Mouse (Mus musculus): ENCODE results near the gene Gm21987. TPM values are rescaled to one million over a fixed set of nuclear protein-coding genes. Genes with fewer than 3 reads are reported as not detected.

Gene Gm21987
- polyA plus RNA-seq, 1 experiment, result not detected

DNA sequence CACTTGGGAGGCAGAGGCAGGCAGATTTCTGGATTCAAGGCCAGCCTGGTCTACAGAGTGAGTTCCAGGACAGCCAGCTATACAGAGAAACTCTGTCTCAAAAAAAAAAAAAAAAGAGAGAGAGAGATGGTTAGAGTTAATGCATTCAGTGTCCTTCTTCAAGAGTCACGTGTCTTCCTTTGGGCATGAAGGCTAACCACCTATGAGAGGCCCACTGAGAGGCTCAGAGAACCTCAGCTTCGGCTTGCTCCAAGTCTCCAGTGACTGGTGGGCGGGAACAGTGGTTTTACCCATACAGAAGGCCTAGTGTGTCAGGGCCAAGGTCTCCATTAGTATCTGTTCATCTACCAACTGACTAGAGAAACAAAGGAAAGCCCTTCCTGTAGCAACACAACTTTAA is 52.2 kb downstream of the Gm21987 start:
- TF ChIP-seq POLR2A (IDR thresholded peaks at IDR 0.05; ENCODE audit: control insufficient read depth, extremely low read depth, insufficient read depth, low read length, poor library complexity) (no peak), CTCF (IDR thresholded peaks at IDR 0.05; ENCODE audit: borderline replicate concordance, control insufficient read depth, extremely low read depth, insufficient read depth, low read length, poor library complexity) (no peak)
- no peak for DNase-seq
- Histone ChIP-seq H3K27ac (ENCODE audit: control insufficient read depth, insufficient read depth, low read length) (no peak overlapping the region), H3K27me3 (ENCODE audit: control insufficient read depth, insufficient read depth, low read length) (no peaks in the 10 kb centered on the region), H3K36me3 (ENCODE audit: control insufficient read depth, insufficient read depth, low read length) (no peaks in the 10 kb centered on the region), H3K4me1 (replicated peaks; ENCODE audit: control insufficient read depth, insufficient read depth, low read length) (peaks cover 21% of the 10 kb centered on the region), H3K4me3 (ENCODE audit: control insufficient read depth, insufficient read depth, low read length) (no peak overlapping the region)
- WGBS, result 48% methylated on average over 3 of the region's 3 CpGs

DNA sequence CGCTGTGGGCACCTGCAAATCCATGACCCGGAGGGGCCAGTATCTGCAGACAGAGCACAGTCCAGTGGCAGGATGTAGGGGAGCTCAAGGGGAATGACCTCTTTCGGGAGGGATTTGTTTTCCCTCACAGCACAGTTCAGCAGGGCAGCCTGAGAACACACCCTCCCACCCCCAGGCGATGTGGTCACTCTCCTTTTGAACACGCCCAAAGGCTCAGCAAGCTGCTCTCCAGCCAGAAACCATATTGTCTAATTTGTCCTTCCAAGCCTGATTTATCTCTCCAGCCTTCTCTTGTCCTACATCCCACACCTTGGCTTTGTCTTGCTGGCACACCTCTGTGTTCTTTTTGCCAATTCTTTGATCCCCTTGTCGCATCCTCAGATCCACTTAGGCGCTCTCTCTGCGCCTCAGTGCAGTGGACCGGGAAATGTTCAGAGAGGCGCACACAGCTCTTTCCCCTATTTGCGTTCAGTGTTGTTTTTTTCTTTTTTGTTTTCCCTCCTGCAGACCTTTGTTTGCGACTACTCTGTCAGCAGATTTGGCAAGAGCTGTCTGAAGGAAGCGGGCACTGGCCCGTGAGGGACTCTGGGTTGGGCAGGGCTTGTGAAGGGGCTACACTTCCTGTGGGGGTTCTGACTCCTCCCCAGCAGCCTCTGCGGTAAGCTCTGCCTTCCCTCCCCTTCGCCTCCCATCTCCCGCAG is 52.8 kb downstream of the Gm21987 start:
- no peaks in the 10 kb centered on the region for H3K27me3 ChIP-seq (ENCODE audit: control insufficient read depth, insufficient read depth, low read length)
- peaks cover 21% of the 10 kb centered on the region for H3K4me1 ChIP-seq (replicated peaks; ENCODE audit: control insufficient read depth, insufficient read depth, low read length)
- DNase-seq, result peak; percentile 59
- H3K27ac ChIP-seq (ENCODE audit: control insufficient read depth, insufficient read depth, low read length), result peak overlapping the region; percentile 14; the same call in 1 of the 2 replicates
- peak overlapping the region; percentile 33 for H3K4me3 ChIP-seq (ENCODE audit: control insufficient read depth, insufficient read depth, low read length)
- WGBS, result 27% methylated on average over 17 of the region's 17 CpGs
- no peak for TF ChIP-seq POLR2A (IDR thresholded peaks at IDR 0.05; ENCODE audit: control insufficient read depth, extremely low read depth, insufficient read depth, low read length, poor library complexity)
- TF ChIP-seq CTCF (IDR thresholded peaks at IDR 0.05; ENCODE audit: borderline replicate concordance, control insufficient read depth, extremely low read depth, insufficient read depth, low read length, poor library complexity), result no peak
- no peaks in the 10 kb centered on the region for H3K36me3 ChIP-seq (ENCODE audit: control insufficient read depth, insufficient read depth, low read length)

DNA sequence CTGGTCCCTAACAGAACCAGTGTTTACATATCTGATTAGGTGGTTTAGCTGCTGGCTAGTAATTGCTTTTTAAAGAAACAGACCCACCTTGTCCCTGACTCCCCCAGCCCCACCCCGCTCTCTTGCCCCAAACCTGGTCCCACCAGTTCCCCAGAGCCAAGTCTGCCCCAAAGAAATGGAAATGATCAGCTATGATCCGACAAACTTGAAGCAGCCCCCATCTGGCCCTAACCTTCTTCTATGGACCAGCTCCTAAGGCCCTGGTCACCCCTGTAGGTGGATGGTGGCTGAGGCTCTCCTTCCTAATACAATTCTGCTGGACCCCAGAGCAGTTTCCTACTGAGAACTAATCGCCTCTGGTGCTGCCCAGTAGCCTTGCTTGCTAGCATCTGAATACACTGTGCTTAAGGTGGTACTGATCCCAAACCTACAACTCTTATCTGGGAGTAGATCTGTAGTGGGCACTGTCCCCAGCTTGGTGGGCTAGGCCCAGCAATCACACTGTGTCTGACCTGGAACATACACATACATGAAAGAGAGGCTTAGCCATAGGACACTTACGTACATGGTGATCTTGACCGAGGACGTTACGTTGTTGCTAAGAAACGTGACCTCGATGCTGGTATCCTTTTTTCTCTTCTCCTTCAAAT is 53.6 kb downstream of the Gm21987 start:
- Histone ChIP-seq H3K27ac (ENCODE audit: control insufficient read depth, insufficient read depth, low read length) (no peak overlapping the region; the same call in 1 of the 2 replicates), H3K4me3 (ENCODE audit: control insufficient read depth, insufficient read depth, low read length) (peak overlapping the region; percentile 33; the same call in 1 of the 2 replicates), H3K36me3 (ENCODE audit: control insufficient read depth, insufficient read depth, low read length) (no peaks in the 10 kb centered on the region), H3K4me1 (replicated peaks; ENCODE audit: control insufficient read depth, insufficient read depth, low read length) (peaks cover 21% of the 10 kb centered on the region), H3K27me3 (ENCODE audit: control insufficient read depth, insufficient read depth, low read length) (no peaks in the 10 kb centered on the region)
- TF ChIP-seq POLR2A (IDR thresholded peaks at IDR 0.05; ENCODE audit: control insufficient read depth, extremely low read depth, insufficient read depth, low read length, poor library complexity) (no peak), CTCF (IDR thresholded peaks at IDR 0.05; ENCODE audit: borderline replicate concordance, control insufficient read depth, extremely low read depth, insufficient read depth, low read length, poor library complexity) (no peak)
- WGBS, result 93% methylated on average over 9 of the region's 9 CpGs
- DNase-seq, result no peak

DNA sequence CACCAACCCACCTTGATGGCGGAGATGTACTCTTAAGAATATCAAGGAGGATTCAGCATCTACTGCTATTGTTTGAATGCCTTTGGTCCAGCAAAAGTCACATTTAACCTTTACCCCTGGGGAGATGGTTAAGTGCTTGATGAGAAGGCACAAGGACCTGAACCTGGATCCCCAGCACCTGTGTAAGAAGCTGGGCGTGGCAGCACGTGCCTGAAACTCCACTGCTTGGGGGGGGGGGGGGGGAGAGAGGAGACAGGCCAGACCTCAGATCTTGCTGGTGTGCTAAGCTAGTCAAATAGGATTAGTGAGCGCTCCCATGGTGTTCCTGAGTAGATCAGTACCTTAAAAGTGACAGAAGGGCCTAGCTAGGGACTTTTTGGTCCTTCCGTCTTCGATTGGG is 54.6 kb downstream of the Gm21987 start:
- no peak overlapping the region for H3K4me3 ChIP-seq (ENCODE audit: control insufficient read depth, insufficient read depth, low read length)
- peaks cover 21% of the 10 kb centered on the region for H3K4me1 ChIP-seq (replicated peaks; ENCODE audit: control insufficient read depth, insufficient read depth, low read length)
- H3K36me3 ChIP-seq (ENCODE audit: control insufficient read depth, insufficient read depth, low read length), result no peaks in the 10 kb centered on the region
- H3K27me3 ChIP-seq (ENCODE audit: control insufficient read depth, insufficient read depth, low read length), result no peaks in the 10 kb centered on the region
- 96% methylated on average over 6 of the region's 6 CpGs for WGBS
- no peak for DNase-seq
- TF ChIP-seq POLR2A (IDR thresholded peaks at IDR 0.05; ENCODE audit: control insufficient read depth, extremely low read depth, insufficient read depth, low read length, poor library complexity) (no peak), CTCF (IDR thresholded peaks at IDR 0.05; ENCODE audit: borderline replicate concordance, control insufficient read depth, extremely low read depth, insufficient read depth, low read length, poor library complexity) (no peak)
- H3K27ac ChIP-seq (ENCODE audit: control insufficient read depth, insufficient read depth, low read length), result no peak overlapping the region

DNA sequence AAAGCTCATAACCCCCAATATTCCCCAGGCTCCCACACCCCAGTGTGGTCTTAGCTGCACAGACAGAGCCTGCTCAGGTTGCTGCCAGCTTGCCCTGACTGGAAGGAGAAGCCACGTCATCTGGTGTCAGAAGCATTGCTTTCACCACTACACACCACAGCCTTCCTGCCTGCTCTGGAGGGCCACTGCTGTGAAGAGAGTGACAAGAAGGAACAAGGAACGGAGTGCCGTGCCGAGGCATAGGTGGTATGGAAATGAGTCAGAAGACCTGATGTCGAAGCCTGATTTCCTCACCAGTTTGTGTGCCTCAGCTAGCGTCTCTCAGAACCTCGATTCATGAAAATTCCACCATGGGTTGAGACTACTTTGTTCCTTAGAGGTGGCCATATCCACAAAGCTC is 56.8 kb downstream of the Gm21987 start:
- Histone ChIP-seq H3K4me3 (ENCODE audit: control insufficient read depth, insufficient read depth, low read length) (no peak overlapping the region), H3K27me3 (ENCODE audit: control insufficient read depth, insufficient read depth, low read length) (no peaks in the 10 kb centered on the region), H3K4me1 (replicated peaks; ENCODE audit: control insufficient read depth, insufficient read depth, low read length) (peaks cover 24% of the 10 kb centered on the region), H3K27ac (ENCODE audit: control insufficient read depth, insufficient read depth, low read length) (no peak overlapping the region), H3K36me3 (ENCODE audit: control insufficient read depth, insufficient read depth, low read length) (no peaks in the 10 kb centered on the region)
- WGBS, result 9% methylated on average over 7 of the region's 7 CpGs
- no peak for TF ChIP-seq CTCF (IDR thresholded peaks at IDR 0.05; ENCODE audit: borderline replicate concordance, control insufficient read depth, extremely low read depth, insufficient read depth, low read length, poor library complexity)
- peak; percentile 34 for DNase-seq

DNA sequence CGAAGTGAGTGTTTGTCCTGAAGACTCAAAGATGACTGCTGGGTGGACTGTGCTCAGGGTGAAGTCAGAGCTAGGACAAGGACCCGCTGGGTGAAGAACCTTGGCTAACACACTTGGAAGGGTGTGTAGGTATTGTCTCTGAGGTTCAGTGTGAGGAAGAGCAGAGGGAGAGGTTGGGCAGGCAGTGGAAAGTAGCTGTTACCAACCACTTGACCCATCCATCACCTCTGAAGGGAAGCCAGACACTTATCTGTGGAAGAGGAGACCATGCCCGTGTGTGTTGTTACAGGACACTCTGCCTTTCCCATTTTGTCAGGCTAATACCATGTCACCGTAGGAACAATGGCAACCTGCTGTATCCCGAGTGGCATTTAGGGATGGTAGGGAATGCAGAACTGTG is 59.5 kb downstream of the Gm21987 start:
- Histone ChIP-seq H3K4me3 (ENCODE audit: control insufficient read depth, insufficient read depth, low read length) (no peak overlapping the region), H3K4me1 (replicated peaks; ENCODE audit: control insufficient read depth, insufficient read depth, low read length) (peaks cover 9% of the 10 kb centered on the region), H3K27ac (ENCODE audit: control insufficient read depth, insufficient read depth, low read length) (no peak overlapping the region), H3K36me3 (ENCODE audit: control insufficient read depth, insufficient read depth, low read length) (no peaks in the 10 kb centered on the region), H3K27me3 (ENCODE audit: control insufficient read depth, insufficient read depth, low read length) (no peaks in the 10 kb centered on the region)
- 98% methylated on average over 5 of the region's 5 CpGs for WGBS
- TF ChIP-seq CTCF (IDR thresholded peaks at IDR 0.05; ENCODE audit: borderline replicate concordance, control insufficient read depth, extremely low read depth, insufficient read depth, low read length, poor library complexity) (no peak), POLR2A (IDR thresholded peaks at IDR 0.05; ENCODE audit: control insufficient read depth, extremely low read depth, insufficient read depth, low read length, poor library complexity) (no peak)
- no peak for DNase-seq
